Mouse (Mus musculus): Measurements from ENCODE around the gene Igfals.

DNA sequence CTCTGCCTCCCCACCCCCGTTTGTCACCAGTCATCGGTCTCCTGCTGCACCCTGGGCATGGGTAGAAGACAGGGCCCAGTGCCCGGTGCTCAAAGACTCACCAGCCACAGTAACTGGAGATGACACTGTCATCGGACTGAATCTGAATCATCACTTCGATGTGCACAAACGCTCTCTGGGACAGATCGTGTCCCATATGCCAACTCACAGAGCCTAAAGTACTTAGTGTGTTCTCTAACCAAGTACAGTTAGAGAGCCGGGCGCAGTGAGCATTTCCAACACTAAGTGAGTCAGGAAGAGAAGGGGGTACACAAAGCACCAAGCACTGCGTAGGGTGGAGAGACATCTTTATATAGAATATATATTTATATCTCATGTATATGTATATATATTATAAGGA, 2.1 kb downstream of the Igfals start:
- no peak for TF ChIP-seq GATA2 (IDR thresholded peaks at IDR 0.05; ENCODE audit: borderline replicate concordance, low read depth, low read length)
- no peak for TF ChIP-seq CTCF (IDR thresholded peaks at IDR 0.05; ENCODE audit: low read depth, low read length)

Measured in G1E (cell line).